Mouse (Mus musculus) ES-E14 (cell line): ENCODE results near the gene Tmem81. TPM values are rescaled to one million over a fixed set of nuclear protein-coding genes. Genes with fewer than 3 reads are reported as not detected.
A peak's percentile ranks its signal among the peaks of the same experiment; 100 is the strongest.

ENCODE experiments used
- DNase-seq: peaks from one replicate; pipeline ENCODE4 v3.0.0-alpha.2; 2013; ENCODE audit warnings: low read depth, low spot score
- H3K27ac ChIP-seq: 2 replicates; pipeline ENCODE4 v1.5.1; 2012; ENCODE audit warnings: low read depth, mild to moderate bottlenecking, low read length, moderate library complexity, mixed read lengths; ENCODE audit not compliant: poor library complexity, insufficient read depth, severe bottlenecking
- H3K36me3 ChIP-seq: 2 replicates; pipeline ENCODE4 v1.6.1; 2012; ENCODE audit warnings: mild to moderate bottlenecking, low read length, moderate library complexity, mixed read lengths; ENCODE audit not compliant: control insufficient read depth, poor library complexity, insufficient read depth, severe bottlenecking
- H3K4me1 ChIP-seq, 2 experiments: fragments of 150-350 bp in 1 of 2; sonication (generic) in 1 of 2; 2 replicates each; pipeline ENCODE4 v1.6.1; 2012; ENCODE audit warnings: low read length in 2 of 2, mild to moderate bottlenecking in 1 of 2, mixed read lengths in 1 of 2; ENCODE audit not compliant: control insufficient read depth in 2 of 2, insufficient read depth in 2 of 2, poor library complexity in 1 of 2
- H3K4me3 ChIP-seq, 2 experiments: fragments of 150-350 bp in 1 of 2; sonication (generic) in 1 of 2; 2 replicates each; pipeline ENCODE4 v1.5.1; 2012; ENCODE audit warnings: low read length in 2 of 2, low read depth in 1 of 2, mild to moderate bottlenecking in 1 of 2, mixed read lengths in 1 of 2; ENCODE audit not compliant: insufficient read depth in 1 of 2, poor library complexity in 1 of 2, severe bottlenecking in 1 of 2
- H3K9ac ChIP-seq: 2 replicates; pipeline ENCODE4 v1.6.1; 2012; ENCODE audit warnings: low read depth, mild to moderate bottlenecking, low read length, mixed read lengths; ENCODE audit not compliant: poor library complexity, insufficient read depth, severe bottlenecking
- H3K9me3 ChIP-seq: fragments of 150-350 bp; sonication (generic); 2 replicates; pipeline ENCODE4 v1.6.1; 2012; ENCODE audit warnings: low read depth, mild to moderate bottlenecking, low read length; ENCODE audit not compliant: control insufficient read depth, insufficient read depth
- CHD2 ChIP-seq: IDR thresholded peaks from 2 replicates; pipeline ENCODE4 v1.6.1; 2014; ENCODE audit warnings: mild to moderate bottlenecking, low read depth, low read length, inconsistent platforms
- HCFC1 ChIP-seq: IDR thresholded peaks from 2 replicates; pipeline ENCODE4 v1.6.1; 2012; ENCODE audit warnings: low read length, inconsistent platforms, borderline replicate concordance; ENCODE audit not compliant: insufficient read depth
- MAFK ChIP-seq: IDR thresholded peaks from 2 replicates; pipeline ENCODE4 v1.6.1; 2014; ENCODE audit warnings: mild to moderate bottlenecking, low read depth, low read length, inconsistent platforms; ENCODE audit not compliant: insufficient read depth
- ZC3H11A ChIP-seq: IDR thresholded peaks from 2 replicates; pipeline ENCODE4 v1.6.1; 2012; ENCODE audit warnings: low read depth, mild to moderate bottlenecking, inconsistent platforms, low read length, borderline replicate concordance
- ZNF384 ChIP-seq: IDR thresholded peaks from 2 replicates; pipeline ENCODE4 v1.6.1; 2012; ENCODE audit warnings: low read depth, low read length, inconsistent platforms
- in situ Hi-C, 2 experiments: fragments of 600-800 bp; cut with MboI; formaldehyde crosslinking; loops; one replicate each; pipeline ENCODE4 v1.15.1; 2025; ENCODE audit warnings: low sequenced_read_pairs in 2 of 2, inconsistent platforms in 1 of 2; ENCODE audit not compliant: unreplicated experiment in 2 of 2
- total RNA-seq: library from RNA; depleted of rRNA; stranded (reverse); fragments of 300-350 nt; gene quantifications from 2 replicates; pipeline ENCODE4 v1.2.3, GENCODE M21; 2012

The Tmem81 gene
- total RNA-seq, 1 experiment, result 4.3 TPM

- no peaks in the 10 kb centered on the region for H3K9me3 ChIP-seq
- H3K4me3 ChIP-seq, result no peak overlapping the region
- no peak for DNase-seq
- H3K4me1 ChIP-seq, result peaks cover 0 to 7% of the 10 kb centered on the region in 2 experiments; a peak in 1 of 4 replicates
- no peaks in the 10 kb centered on the region; the same call in 1 of the 2 replicates for H3K36me3 ChIP-seq
- no peak overlapping the region for H3K27ac ChIP-seq
- in situ Hi-C loops, result no loop called here
- H3K9ac ChIP-seq, result no peak overlapping the region
- TF ChIP-seq ZNF384 (no peak), MAFK (no peak), ZC3H11A (no peak), HCFC1 (no peak), CHD2 (no peak)
Measured at GRCm38 (mm10) chr1:132519734-132520133, 13.7 kb downstream of the Tmem81 start.

- in situ Hi-C loops, result no loop called here
- TF ChIP-seq ZNF384 (no peak), ZC3H11A (no peak), MAFK (no peak), HCFC1 (no peak), CHD2 (no peak)
- H3K4me3 ChIP-seq, result peak overlapping the region; percentile 45 to 62
- H3K4me1 ChIP-seq, result peaks cover 0 to 7% of the 10 kb centered on the region in 2 experiments; a peak in 1 of 4 replicates
- H3K9ac ChIP-seq, result peak overlapping the region; percentile 61
- no peaks in the 10 kb centered on the region for H3K9me3 ChIP-seq
- H3K36me3 ChIP-seq, result no peaks in the 10 kb centered on the region; the same call in 1 of the 2 replicates
- peak; percentile 56 for DNase-seq
- H3K27ac ChIP-seq, result no peak overlapping the region
Measured at GRCm38 (mm10) chr1:132520764-132521163, 14.7 kb downstream of the Tmem81 start.

GRCm38 (mm10) chr1:132523048-132523447 lies 17.0 kb downstream of the Tmem81 start:
- DNase-seq, result no peak
- Histone ChIP-seq H3K9me3 (no peaks in the 10 kb centered on the region), H3K36me3 (no peaks in the 10 kb centered on the region; the same call in 1 of the 2 replicates), H3K4me3 (no peak overlapping the region), H3K27ac (no peak overlapping the region), H3K4me1 (peaks cover 0 to 7% of the 10 kb centered on the region in 2 experiments; a peak in 1 of 4 replicates), H3K9ac (no peak overlapping the region)
- in situ Hi-C loops, result no loop called here
- TF ChIP-seq HCFC1, result no peak
- no peak for TF ChIP-seq CHD2

GRCm38 (mm10) chr1:132523920-132524319 lies 17.9 kb downstream of the Tmem81 start:
- no peaks in the 10 kb centered on the region for H3K9me3 ChIP-seq
- DNase-seq, result peak; percentile 71
- in situ Hi-C loops, result no loop called here
- H3K4me3 ChIP-seq, result no peak overlapping the region
- H3K9ac ChIP-seq, result no peak overlapping the region
- no peaks in the 10 kb centered on the region; the same call in 1 of the 2 replicates for H3K36me3 ChIP-seq
- peaks cover 0 to 7% of the 10 kb centered on the region in 2 experiments; a peak in 1 of 4 replicates for H3K4me1 ChIP-seq
- H3K27ac ChIP-seq, result no peak overlapping the region
- TF ChIP-seq ZC3H11A, result no peak
- no peak for TF ChIP-seq ZNF384
- TF ChIP-seq CHD2, result no peak
- TF ChIP-seq HCFC1, result no peak
- TF ChIP-seq MAFK, result peak; percentile 78

- H3K4me3 ChIP-seq, result no peak overlapping the region
- H3K36me3 ChIP-seq, result no peaks in the 10 kb centered on the region; the same call in 1 of the 2 replicates
- in situ Hi-C loops, result loop anchor here (5.0 kb wide), 1 partner anchor 66 kb away; no protein-coding TSS in a partner anchor
- H3K9ac ChIP-seq, result no peak overlapping the region
- peak; percentile 72 for DNase-seq
- no peak for TF ChIP-seq HCFC1
- no peak for TF ChIP-seq ZNF384
- TF ChIP-seq ZC3H11A, result peak; percentile 86
- TF ChIP-seq MAFK, result no peak
- H3K27ac ChIP-seq, result no peak overlapping the region
- peaks cover 1 to 11% of the 10 kb centered on the region in 2 experiments; a peak in 2 of 4 replicates for H3K4me1 ChIP-seq
- H3K9me3 ChIP-seq, result no peaks in the 10 kb centered on the region
Measured at GRCm38 (mm10) chr1:132525832-132526231, 19.8 kb downstream of the Tmem81 start.
